Mouse (Mus musculus): Measurements from ENCODE around the gene Sema3d.

DNA sequence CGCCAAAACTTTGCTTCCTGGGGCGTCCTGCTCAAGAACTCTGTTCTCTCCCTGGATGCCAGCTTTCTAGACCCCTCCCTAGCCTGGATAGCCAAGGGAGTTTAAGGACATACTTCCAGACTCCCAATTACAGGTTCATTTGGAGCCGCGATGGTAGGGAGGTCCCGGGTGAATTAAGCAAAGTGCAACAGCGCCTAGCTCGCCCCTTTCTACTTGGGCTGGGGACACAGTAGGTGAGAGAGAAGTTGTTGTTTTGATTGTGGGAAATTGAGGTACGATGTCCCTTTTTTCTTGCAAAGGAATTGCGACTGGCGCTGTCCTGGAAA is 738 bp downstream of the Sema3d start:
- TF ChIP-seq CTCF (IDR thresholded peaks at IDR 0.05; ENCODE audit: insufficient read depth, low read length) (no peak), POLR2A (IDR thresholded peaks at IDR 0.05; ENCODE audit: borderline replicate concordance, extremely low read depth, low read depth, low read length) (no peak)

All from lung, adult 2 months (tissue).